Mouse (Mus musculus): ENCODE results near the gene Cers4. TPM values are rescaled to one million over a fixed set of nuclear protein-coding genes. Genes with fewer than 3 reads are reported as not detected.
A peak's percentile ranks its signal among the peaks of the same experiment; 100 is the strongest.

Cers4 gene
- polyA plus RNA-seq (2011; ENCODE audit: insufficient read length, low read depth, missing spikeins): 21.8 and 22.4 TPM in 2 replicates

- peak within 1 kb of the TSS; percentile 65 for H3K4me3 ChIP-seq (ENCODE audit: insufficient read depth, low read length)
- TF ChIP-seq CTCF (IDR thresholded peaks at IDR 0.05; ENCODE audit: borderline replicate concordance, insufficient read depth, low read length) (no peak), POLR2A (IDR thresholded peaks at IDR 0.05; ENCODE audit: low read depth, low read length) (peak; percentile 88)
- H3K27ac ChIP-seq (ENCODE audit: insufficient read depth, low read length): no peak within 1 kb of the TSS
- H3K4me1 ChIP-seq (ENCODE audit: control insufficient read depth, insufficient read depth, low read length): no peaks in the 10 kb centered on the region
Observed at GRCm38 (mm10) chr8:4492851-4493685, at the start of gene Cers4. Gene Cers4, plus strand, starts transcription at chr8:4493026.

GRCm38 (mm10) chr8:4458165-4458564 is 34.7 kb upstream of the Cers4 start:
- Histone ChIP-seq H3K4me1 (ENCODE audit: control insufficient read depth, insufficient read depth, low read length) (no peaks in the 10 kb centered on the region), H3K4me3 (ENCODE audit: insufficient read depth, low read length) (no peak overlapping the region), H3K27ac (ENCODE audit: insufficient read depth, low read length) (no peak overlapping the region)
- TF ChIP-seq CTCF (IDR thresholded peaks at IDR 0.05; ENCODE audit: borderline replicate concordance, insufficient read depth, low read length) (no peak), POLR2A (IDR thresholded peaks at IDR 0.05; ENCODE audit: low read depth, low read length) (no peak)

DNA sequence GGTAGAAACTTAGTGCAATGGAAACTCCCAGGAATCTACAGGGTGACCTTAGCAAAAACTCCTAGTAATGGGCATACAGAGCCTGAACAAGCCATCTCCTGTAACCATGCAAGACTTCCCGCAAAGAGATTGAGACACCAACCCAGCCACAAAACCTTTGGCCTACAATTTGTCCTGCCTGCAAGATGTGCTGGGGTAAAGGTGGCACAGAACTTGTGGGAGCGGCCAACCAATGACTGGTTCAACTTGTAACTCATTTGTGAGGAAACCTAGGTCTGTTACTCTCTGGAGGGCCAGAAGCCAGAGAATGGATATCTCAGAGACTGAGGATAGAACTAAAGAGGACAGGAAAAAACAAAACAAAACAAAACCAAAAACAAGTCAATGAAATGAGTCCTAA is 29.8 kb upstream of the Cers4 start:
- TF ChIP-seq CTCF (IDR thresholded peaks at IDR 0.05; ENCODE audit: borderline replicate concordance, insufficient read depth, low read length): no peak
- H3K27ac ChIP-seq (ENCODE audit: insufficient read depth, low read length): no peak overlapping the region
- H3K4me1 ChIP-seq (ENCODE audit: control insufficient read depth, insufficient read depth, low read length): no peaks in the 10 kb centered on the region
- H3K4me3 ChIP-seq (ENCODE audit: insufficient read depth, low read length): no peak overlapping the region

DNA sequence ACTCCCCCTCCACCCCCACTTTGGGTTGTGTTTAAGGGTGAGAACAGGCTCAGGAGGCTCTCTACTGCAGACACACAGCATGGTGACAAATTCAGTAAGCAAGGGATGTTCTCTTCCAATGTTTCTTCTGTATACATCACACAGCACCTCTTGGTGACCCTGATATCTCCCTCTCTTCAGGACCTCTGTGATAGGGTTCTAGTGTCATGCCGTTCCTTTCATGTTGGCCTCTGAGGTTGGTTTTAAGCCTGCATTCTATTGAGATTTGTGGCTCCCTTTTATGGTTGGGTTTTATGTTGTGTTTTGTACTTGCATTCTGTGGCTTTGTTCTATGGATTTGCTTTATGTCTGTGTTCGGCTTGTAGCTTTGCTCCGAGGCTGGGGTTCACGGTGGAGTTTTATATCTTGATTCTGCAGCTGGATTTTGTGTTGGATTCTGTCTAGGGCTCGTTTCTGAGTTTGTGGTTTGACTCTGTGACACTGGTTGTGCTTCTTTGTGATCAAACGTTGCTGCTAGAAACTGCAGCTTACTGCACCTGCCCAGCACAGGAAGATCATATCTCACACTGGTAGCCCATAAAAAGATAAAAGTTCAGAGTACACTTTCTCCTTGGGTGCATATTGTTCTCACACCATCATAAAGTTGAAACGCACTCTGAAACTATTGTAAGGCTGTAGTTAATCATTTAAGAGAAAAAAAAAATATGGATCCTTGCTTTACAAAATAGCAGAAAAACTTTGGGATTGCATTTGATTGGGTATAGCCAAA is 18.2 kb upstream of the Cers4 start:
- H3K27ac ChIP-seq (ENCODE audit: insufficient read depth, low read length): no peak overlapping the region
- H3K4me1 ChIP-seq (ENCODE audit: control insufficient read depth, insufficient read depth, low read length): no peaks in the 10 kb centered on the region
- no peak overlapping the region for H3K4me3 ChIP-seq (ENCODE audit: insufficient read depth, low read length)
- no peak for TF ChIP-seq POLR2A (IDR thresholded peaks at IDR 0.05; ENCODE audit: low read depth, low read length)
- TF ChIP-seq CTCF (IDR thresholded peaks at IDR 0.05; ENCODE audit: borderline replicate concordance, insufficient read depth, low read length): no peak

DNA sequence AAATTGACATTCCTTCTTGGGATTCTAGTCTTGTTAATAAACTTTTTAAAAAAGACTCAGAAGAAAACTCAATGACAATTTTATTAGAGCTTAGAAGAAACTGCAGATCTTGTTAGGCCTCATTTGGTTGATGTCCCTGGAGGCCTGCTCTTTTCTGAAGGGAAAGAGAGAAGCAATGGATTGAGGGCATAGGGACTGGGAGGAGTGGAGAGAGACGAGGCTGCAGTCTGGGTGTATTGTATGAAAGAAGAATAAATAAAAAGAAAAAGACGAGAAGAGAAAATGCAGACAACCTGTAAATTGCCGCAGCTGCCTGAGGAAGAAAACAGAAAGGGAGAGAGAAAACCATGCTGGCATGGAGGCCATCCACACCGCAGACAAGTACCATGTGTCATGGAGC is 11.7 kb upstream of the Cers4 start:
- Histone ChIP-seq H3K4me3 (ENCODE audit: insufficient read depth, low read length) (no peak overlapping the region), H3K27ac (ENCODE audit: insufficient read depth, low read length) (no peak overlapping the region), H3K4me1 (ENCODE audit: control insufficient read depth, insufficient read depth, low read length) (no peaks in the 10 kb centered on the region)
- TF ChIP-seq CTCF (IDR thresholded peaks at IDR 0.05; ENCODE audit: borderline replicate concordance, insufficient read depth, low read length): no peak
- TF ChIP-seq POLR2A (IDR thresholded peaks at IDR 0.05; ENCODE audit: low read depth, low read length): no peak

DNA sequence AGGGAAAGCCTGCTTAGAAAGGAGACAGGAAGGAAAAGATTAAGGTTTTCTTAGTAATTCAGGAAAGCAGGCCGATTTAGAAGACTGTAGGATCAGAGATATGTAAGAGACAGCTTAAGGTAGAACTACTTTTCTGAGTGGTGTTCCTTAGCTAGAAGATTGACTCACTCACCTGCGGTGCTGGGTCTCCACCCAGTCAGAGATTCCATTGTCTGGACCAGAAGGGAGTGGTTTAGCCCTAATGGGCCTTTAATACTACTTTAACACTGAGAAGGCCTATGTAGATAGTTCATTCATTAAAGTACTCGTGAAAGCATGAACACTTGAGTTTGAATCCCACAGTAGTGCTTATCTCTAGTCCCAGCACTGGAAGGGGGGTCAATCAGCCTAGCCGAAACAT is 11.2 kb upstream of the Cers4 start:
- TF ChIP-seq POLR2A (IDR thresholded peaks at IDR 0.05; ENCODE audit: low read depth, low read length): no peak
- TF ChIP-seq CTCF (IDR thresholded peaks at IDR 0.05; ENCODE audit: borderline replicate concordance, insufficient read depth, low read length): no peak
- no peak overlapping the region for H3K27ac ChIP-seq (ENCODE audit: insufficient read depth, low read length)
- no peak overlapping the region for H3K4me3 ChIP-seq (ENCODE audit: insufficient read depth, low read length)
- no peaks in the 10 kb centered on the region for H3K4me1 ChIP-seq (ENCODE audit: control insufficient read depth, insufficient read depth, low read length)

GRCm38 (mm10) chr8:4482501-4482900 is 10.3 kb upstream of the Cers4 start:
- Histone ChIP-seq H3K4me3 (ENCODE audit: insufficient read depth, low read length) (no peak overlapping the region), H3K4me1 (ENCODE audit: control insufficient read depth, insufficient read depth, low read length) (no peaks in the 10 kb centered on the region), H3K27ac (ENCODE audit: insufficient read depth, low read length) (no peak overlapping the region)
- no peak for TF ChIP-seq POLR2A (IDR thresholded peaks at IDR 0.05; ENCODE audit: low read depth, low read length)

- TF ChIP-seq CTCF (IDR thresholded peaks at IDR 0.05; ENCODE audit: borderline replicate concordance, insufficient read depth, low read length): no peak
- no peak for TF ChIP-seq POLR2A (IDR thresholded peaks at IDR 0.05; ENCODE audit: low read depth, low read length)
- H3K4me1 ChIP-seq (ENCODE audit: control insufficient read depth, insufficient read depth, low read length): no peaks in the 10 kb centered on the region
- no peak overlapping the region for H3K27ac ChIP-seq (ENCODE audit: insufficient read depth, low read length)
- no peak overlapping the region for H3K4me3 ChIP-seq (ENCODE audit: insufficient read depth, low read length)
Observed at GRCm38 (mm10) chr8:4483330-4483729, 9.5 kb upstream of the Cers4 start.

DNA sequence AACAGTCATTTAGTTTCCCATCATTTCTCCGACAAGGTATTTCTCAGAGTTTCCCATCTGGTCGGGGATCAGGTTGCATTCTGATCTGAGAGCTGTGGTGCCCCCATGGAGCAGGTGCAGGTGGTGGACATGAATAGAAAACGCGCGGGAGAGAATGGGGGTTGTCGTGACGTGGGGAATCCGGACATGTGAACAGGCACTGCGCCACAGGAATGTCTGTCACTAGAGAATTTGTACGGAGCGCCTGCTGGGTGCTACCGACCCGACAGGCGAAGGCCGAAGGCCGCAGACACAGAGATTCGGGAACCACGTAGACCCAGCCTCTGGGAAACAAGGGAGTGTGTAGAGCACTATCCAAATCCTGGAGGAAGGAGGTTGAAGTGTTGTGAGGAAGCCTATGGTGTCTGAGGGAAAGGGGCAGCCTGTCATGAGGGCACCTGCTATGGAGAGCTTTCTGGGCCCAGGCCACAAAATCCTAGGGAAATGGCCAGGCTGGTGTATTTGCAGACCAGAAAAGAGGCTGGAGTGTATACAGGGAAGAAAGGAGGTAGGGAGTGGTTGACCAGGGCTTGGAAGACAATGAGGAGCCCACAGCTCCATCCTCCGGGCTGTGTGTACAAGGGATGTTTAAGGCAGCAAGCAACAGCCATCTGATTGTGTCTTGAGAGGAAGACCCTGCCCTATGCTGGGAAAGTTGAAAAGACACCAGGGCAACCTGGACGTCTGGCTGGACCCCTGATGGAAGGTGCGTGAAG is 1.0 kb downstream of the Cers4 start:
- TF ChIP-seq POLR2A (IDR thresholded peaks at IDR 0.05; ENCODE audit: low read depth, low read length): no peak
- TF ChIP-seq CTCF (IDR thresholded peaks at IDR 0.05; ENCODE audit: borderline replicate concordance, insufficient read depth, low read length): no peak
- H3K4me3 ChIP-seq (ENCODE audit: insufficient read depth, low read length): peak overlapping the region; percentile 65
- no peak overlapping the region for H3K27ac ChIP-seq (ENCODE audit: insufficient read depth, low read length)

More for the DNA sequence above, 1.0 kb downstream of the Cers4 start:
- H3K4me1 ChIP-seq (ENCODE audit: control insufficient read depth, insufficient read depth, low read length): no peaks in the 10 kb centered on the region

Data from embryonic fibroblast, embryonic 13.5 days (primary cell).